8 mouse cellular contexts compared by ENCODE assay signal in genomic region chr3:96662731-96663316, GRCm38 (mm10). TPM values are rescaled to one million over a fixed set of nuclear protein-coding genes. Genes with fewer than 3 reads are reported as not detected.
DNase-seq lines count a peak whose midpoint lies in the region; TF ChIP-seq lines count a peak whose summit lies in the region.

No protein-coding gene starts in this region.

- H3ac ChIP-seq in myocyte (ENCODE audit: control insufficient read depth, insufficient read length) = no peak overlapping the region

- H3K4me1 ChIP-seq in hindbrain, embryonic 10.5 days (replicated peaks) = peaks cover 15% of the 10 kb centered on the region

- H3K4me2 ChIP-seq in myocyte (ENCODE audit: low read depth) = peak overlapping the region; percentile 61

- H3K27me3 ChIP-seq in hindbrain, embryonic 10.5 days (ENCODE audit: insufficient read depth, poor library complexity, severe bottlenecking) = peaks cover 7% of the 10 kb centered on the region; the same call in 1 of the 2 replicates
- H3K27me3 ChIP-seq in myocyte (ENCODE audit: control insufficient read depth, insufficient read depth, insufficient read length) = no peaks in the 10 kb centered on the region

- DNase-seq in heart, postnatal 4 days = peak; percentile 31
- DNase-seq in heart, adult 9 months (ENCODE audit: low spot score in 2 of 2) = no peak
- DNase-seq in cerebellum, postnatal 25 days = peak; percentile 35 to 37
- DNase-seq in hindbrain, embryonic 10.5 days (ENCODE audit: low spot score) = no peak
- DNase-seq in adrenal gland, postnatal 4 days (ENCODE audit: low spot score in 2 of 2) = no peak
- no peak for DNase-seq in Muller cell, postnatal 12 days (ENCODE audit: inconsistent ontology term)
- no peak for DNase-seq in urinary bladder, postnatal 14 days (ENCODE audit: low spot score)

- no peak for TF ChIP-seq POLR2A in myocyte (IDR thresholded peaks at IDR 0.05; ENCODE audit: insufficient read length, low read depth)

- 54% methylated on average over 8 of the region's 8 CpGs for WGBS in hindbrain, embryonic 10.5 days

- no peaks in the 10 kb centered on the region for H3K9me3 ChIP-seq in hindbrain, embryonic 10.5 days

- H3K79me2 ChIP-seq in myocyte (ENCODE audit: control insufficient read depth, insufficient read depth) = no peaks in the 10 kb centered on the region

- no peaks in the 10 kb centered on the region for H3K36me3 ChIP-seq in hindbrain, embryonic 10.5 days
- no peaks in the 10 kb centered on the region for H3K36me3 ChIP-seq in myocyte (ENCODE audit: control insufficient read depth, insufficient read depth)

- H3K27ac ChIP-seq in hindbrain, embryonic 10.5 days = peak overlapping the region; percentile 64

- peak overlapping the region; percentile 41; the same call in 1 of the 2 replicates for H3K4me3 ChIP-seq in hindbrain, embryonic 10.5 days
- H3K4me3 ChIP-seq in myocyte = peak overlapping the region; percentile 12

TF ChIP-seq in myocyte, 11 proteins besides CTCF, POLR2A, EP300 and RAD21:
- TF ChIP-seq TCF12 (IDR thresholded peaks at IDR 0.05; ENCODE audit: insufficient read depth, poor library complexity, severe bottlenecking) = no peak
- TF ChIP-seq MYOD1 (IDR thresholded peaks at IDR 0.05; ENCODE audit: control insufficient read depth in 1 of 3, insufficient read length in 2 of 3, low read depth in 2 of 3) = no peak
- no peak for TF ChIP-seq MYOG (IDR thresholded peaks at IDR 0.05; ENCODE audit: control insufficient read depth in 1 of 3, insufficient read depth in 1 of 3, insufficient read length in 2 of 3, low read depth in 2 of 3)
- no peak for TF ChIP-seq MAX (IDR thresholded peaks at IDR 0.05; ENCODE audit: low read depth)
- no peak for TF ChIP-seq TCF3 (IDR thresholded peaks at IDR 0.05; ENCODE audit: insufficient read length, low read depth)
- TF ChIP-seq REST (IDR thresholded peaks at IDR 0.05; ENCODE audit: insufficient read depth, insufficient read length) = no peak

RNA-seq across cellular contexts. Expression of gene Ankrd35, which starts 7.1 kb away (rescaled TPM):
- total RNA-seq in heart, postnatal 4 days (2021) = under 1 TPM; 0.14 to 0.19 TPM
- 0.10 and 0.16 TPM in 2 replicates for polyA plus RNA-seq in hindbrain, embryonic 10.5 days (2016; fragmentation: Nextera tagmentation; extraction: Ambion mirVana)
- polyA plus RNA-seq in myocyte (2012; fragmentation: generic; extraction: Trizol) = 0.37 TPM
- 1 to 10 TPM; 2.7 to 3.3 TPM for total RNA-seq in adrenal gland, postnatal 4 days (2021)

RNA-seq across cellular contexts. Expression of gene Itga10, which starts 17.4 kb away (rescaled TPM):
- total RNA-seq in heart, postnatal 4 days (2021) = 1 to 10 TPM; 1.0 to 1.3 TPM
- 0.31 and 0.35 TPM in 2 replicates for polyA plus RNA-seq in hindbrain, embryonic 10.5 days (2016; fragmentation: Nextera tagmentation; extraction: Ambion mirVana)
- 1.9 TPM for polyA plus RNA-seq in myocyte (2012; fragmentation: generic; extraction: Trizol)
- total RNA-seq in adrenal gland, postnatal 4 days (2021) = 1 to 10 TPM; 2.4 TPM

RNA-seq across cellular contexts. Expression of gene Gm42957, which starts 27.6 kb away (rescaled TPM):
- under 1 TPM; 0.18 to 0.21 TPM for total RNA-seq in heart, postnatal 4 days (2021)
- 0.06 and 0.13 TPM in 2 replicates for polyA plus RNA-seq in hindbrain, embryonic 10.5 days (2016; fragmentation: Nextera tagmentation; extraction: Ambion mirVana)
- polyA plus RNA-seq in myocyte (2012; fragmentation: generic; extraction: Trizol) = 0.04 TPM
- total RNA-seq in adrenal gland, postnatal 4 days (2021) = under 1 TPM; 0.23 to 0.25 TPM

RNA-seq across cellular contexts. Expression of gene Pex11b, which starts 27.6 kb away (rescaled TPM):
- total RNA-seq in heart, postnatal 4 days (2021) = 10 to 100 TPM; 26.4 to 26.8 TPM
- polyA plus RNA-seq in hindbrain, embryonic 10.5 days (2016; fragmentation: Nextera tagmentation; extraction: Ambion mirVana) = 39.3 and 41.8 TPM in 2 replicates
- polyA plus RNA-seq in myocyte (2012; fragmentation: generic; extraction: Trizol) = 26.8 TPM
- 10 to 100 TPM; 53.7 to 61.7 TPM for total RNA-seq in adrenal gland, postnatal 4 days (2021)

RNA-seq across cellular contexts. Expression of gene Rbm8a, which starts 33.1 kb away (rescaled TPM):
- 10 to 100 TPM; 56.4 to 57.0 TPM for total RNA-seq in heart, postnatal 4 days (2021)
- 185 and 210 TPM in 2 replicates for polyA plus RNA-seq in hindbrain, embryonic 10.5 days (2016; fragmentation: Nextera tagmentation; extraction: Ambion mirVana)
- 68.4 TPM for polyA plus RNA-seq in myocyte (2012; fragmentation: generic; extraction: Trizol)
- total RNA-seq in adrenal gland, postnatal 4 days (2021) = 10 to 100 TPM; 84.0 to 93.4 TPM

Comparison
In these comparisons a context has a peak if more than half of its experiments do, and no peak if none do; other contexts are left out.
1. DNase-seq: peak in heart, postnatal 4 days (single experiment) and cerebellum, postnatal 25 days (2 of 2); none in heart, adult 9 months (0 of 2), hindbrain, embryonic 10.5 days (single experiment), adrenal gland, postnatal 4 days (0 of 2), Muller cell, postnatal 12 days (single experiment) and urinary bladder, postnatal 14 days (single experiment).